Mouse (Mus musculus): ENCODE results near the gene Dok1. TPM values are rescaled to one million over a fixed set of nuclear protein-coding genes. Genes with fewer than 3 reads are reported as not detected.

The Dok1 gene
- total RNA-seq, 4 experiments from 2014 or later: 3.3 to 7.4 (median 5.0) TPM

Small RNA genes lying within 50 kb of the gene (microRNA-seq; reads per million reads assigned to microRNA genes)
- gene Mir7040: 0.25 to 0.64 reads per million in 2 experiments

Other genes starting within 250 kb of the Dok1 start
- 10 to 100 TPM; 33.5 to 44.9 (median 40.1) TPM for gene Sema4f, start 93.7 kb downstream of the Dok1 start, total RNA-seq (2022)
- under 1 TPM in 2 of 4 experiments, not detected in 2; 0.18 to 0.23 TPM for gene M1ap, start 86.6 kb downstream of the Dok1 start, total RNA-seq (2022)
- gene Loxl3, start 702 bp upstream of the Dok1 start, total RNA-seq (2022): 1 to 10 TPM; 2.5 to 4.7 (median 3.2) TPM
- 100 to 1,000 TPM; 123 to 153 (median 136) TPM for gene Aup1, start 21.1 kb upstream of the Dok1 start, total RNA-seq (2022)
- gene Htra2, start 21.8 kb upstream of the Dok1 start, total RNA-seq (2022): 10 to 100 TPM; 50.0 to 60.6 (median 51.8) TPM
- gene Dqx1, start 24.4 kb upstream of the Dok1 start, total RNA-seq (2022): 1 to 10 TPM in 3 of 4 experiments, under 1 TPM in 1; 0.41 to 2.1 (median 1.5) TPM
- gene Tlx2, start 36.8 kb upstream of the Dok1 start, total RNA-seq (2022): not detected
- gene Pcgf1, start 44.4 kb upstream of the Dok1 start, total RNA-seq (2022): 10 to 100 TPM; 32.0 to 37.0 (median 34.0) TPM
- gene Lbx2, start 52.9 kb upstream of the Dok1 start, total RNA-seq (2022): 1 to 10 TPM in 1 of 4 experiments, under 1 TPM in 2, not detected in 1; 0.54 to 1.5 (median 0.68) TPM
- gene Ccdc142, start 68.1 kb upstream of the Dok1 start, total RNA-seq (2022): 10 to 100 TPM in 1 of 4 experiments, 1 to 10 TPM in 3; 6.6 to 13.8 (median 8.9) TPM
- 1 to 10 TPM; 7.5 to 9.1 (median 8.5) TPM for gene Gm42688, start 68.1 kb upstream of the Dok1 start, total RNA-seq (2022)
- gene Mrpl53, start 75.6 kb upstream of the Dok1 start, total RNA-seq (2022): 10 to 100 TPM; 52.2 to 63.0 (median 61.9) TPM
- 10 to 100 TPM; 23.7 to 30.1 (median 28.2) TPM for gene Mogs, start 82.0 kb upstream of the Dok1 start, total RNA-seq (2022)
- gene Wbp1, start 88.1 kb upstream of the Dok1 start, total RNA-seq (2022): 10 to 100 TPM; 47.2 to 57.7 (median 52.1) TPM
- gene Ino80b, start 92.0 kb upstream of the Dok1 start, total RNA-seq (2022): 10 to 100 TPM; 20.6 to 29.8 (median 26.7) TPM
- 10 to 100 TPM; 75.6 to 85.0 (median 80.3) TPM for gene Rtkn, start 102.0 kb upstream of the Dok1 start, total RNA-seq (2022)
- gene Wdr54, start 122.9 kb upstream of the Dok1 start, total RNA-seq (2022): 10 to 100 TPM; 23.4 to 27.5 (median 26.9) TPM
- 10 to 100 TPM; 21.2 to 23.8 (median 22.7) TPM for gene 1700003E16Rik, start 122.9 kb upstream of the Dok1 start, total RNA-seq (2022)
- gene Dctn1, start 132.4 kb upstream of the Dok1 start, total RNA-seq (2022): 100 to 1,000 TPM; 363 to 385 (median 379) TPM
- 1 to 10 TPM in 2 of 4 experiments, under 1 TPM in 2; 0.21 to 1.5 (median 0.78) TPM for gene Slc4a5, start 186.4 kb upstream of the Dok1 start, total RNA-seq (2022)

Data from layer of hippocampus, adult 8-10 months (tissue).